Mouse (Mus musculus) ES-Bruce4 (cell line): ENCODE data around the gene Fam124a.

Source experiments
- CTCF ChIP-seq: IDR thresholded peaks from one replicate; pipeline ENCODE4 v1.8.1; 2011; ENCODE audit warnings: low read depth, low read length
- EP300 ChIP-seq: IDR thresholded peaks from 2 replicates; pipeline ENCODE4 v1.6.1; 2011; ENCODE audit warnings: low read depth, low read length; ENCODE audit not compliant: insufficient read depth
- POLR2A ChIP-seq: IDR thresholded peaks from one replicate; pipeline ENCODE4 v1.8.1; 2011; ENCODE audit warnings: low read length; ENCODE audit not compliant: insufficient read depth

DNA sequence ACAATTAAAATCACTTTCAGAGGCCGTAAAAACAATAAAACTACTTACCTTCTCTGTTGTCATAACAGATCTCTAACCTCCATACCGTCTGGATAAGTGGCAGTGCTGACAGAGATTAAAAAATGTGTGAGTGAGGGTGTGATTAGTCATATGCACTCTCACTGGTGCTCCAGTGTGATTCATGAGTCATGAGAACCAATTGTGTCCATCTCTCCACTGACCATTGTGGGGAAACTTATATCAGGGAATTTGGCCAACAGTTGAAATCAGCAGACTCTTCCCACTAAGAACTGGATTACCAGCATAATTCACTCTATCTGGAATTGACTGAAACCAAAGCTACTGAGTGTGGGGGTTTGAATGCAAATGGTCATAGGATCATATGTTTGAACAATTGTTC is 24.6 kb upstream of the Fam124a start:
- TF ChIP-seq POLR2A, result no peak
- no peak for TF ChIP-seq EP300
- TF ChIP-seq CTCF, result no peak
